Mouse (Mus musculus): ENCODE data around the gene Kbtbd2. TPM values are rescaled to one million over a fixed set of nuclear protein-coding genes. Genes with fewer than 3 reads are reported as not detected.
A peak's percentile ranks its signal among the peaks of the same experiment; 100 is the strongest.

Gene Kbtbd2
- 10 to 100 TPM; 15.7 to 24.7 (median 22.9) TPM for polyA plus RNA-seq (2017; shearing (Covaris generic))

GRCm38 (mm10) chr6:56797311-56798151 lies at the start of gene Kbtbd2:
Gene Kbtbd2, minus strand, starts transcription at chr6:56797813.
- ATAC-seq: peak; percentile 80

- no peak for ATAC-seq
Measured at GRCm38 (mm10) chr6:56844365-56844764, 46.8 kb upstream of the Kbtbd2 start.

GRCm38 (mm10) chr6:56843229-56843628 lies 45.6 kb upstream of the Kbtbd2 start:
- no peak for ATAC-seq

GRCm38 (mm10) chr6:56837621-56838020 lies 40.0 kb upstream of the Kbtbd2 start:
- ATAC-seq: no peak

GRCm38 (mm10) chr6:56837166-56837565 lies 39.6 kb upstream of the Kbtbd2 start:
- ATAC-seq: no peak

GRCm38 (mm10) chr6:56835532-56835931 lies 37.9 kb upstream of the Kbtbd2 start:
- ATAC-seq: no peak

GRCm38 (mm10) chr6:56834769-56835168 lies 37.2 kb upstream of the Kbtbd2 start:
- no peak for ATAC-seq

GRCm38 (mm10) chr6:56832830-56833229 lies 35.2 kb upstream of the Kbtbd2 start:
- ATAC-seq: no peak

GRCm38 (mm10) chr6:56832407-56832796 lies 34.8 kb upstream of the Kbtbd2 start:
- ATAC-seq: no peak

- no peak for ATAC-seq
Measured at GRCm38 (mm10) chr6:56831697-56832406, 34.2 kb upstream of the Kbtbd2 start, which contains the start of gene Fkbp9. Gene Fkbp9, plus strand, starts transcription at chr6:56832059.

GRCm38 (mm10) chr6:56825657-56826056 lies 28.0 kb upstream of the Kbtbd2 start:
- no peak for ATAC-seq

GRCm38 (mm10) chr6:56819124-56819487 lies 21.5 kb upstream of the Kbtbd2 start:
- ATAC-seq: no peak

- ATAC-seq: no peak
Measured at GRCm38 (mm10) chr6:56818436-56819123, 21.0 kb upstream of the Kbtbd2 start.

GRCm38 (mm10) chr6:56813332-56813731 lies 15.7 kb upstream of the Kbtbd2 start:
- ATAC-seq: no peak

GRCm38 (mm10) chr6:56808656-56809055 lies 11.0 kb upstream of the Kbtbd2 start:
- peak; percentile 97 for ATAC-seq

- no peak for ATAC-seq
Measured at GRCm38 (mm10) chr6:56806195-56806594, 8.6 kb upstream of the Kbtbd2 start.

GRCm38 (mm10) chr6:56805026-56805425 lies 7.4 kb upstream of the Kbtbd2 start:
- ATAC-seq: no peak

GRCm38 (mm10) chr6:56798152-56798465 lies 496 bp upstream of the Kbtbd2 start:
- peak; percentile 20 for ATAC-seq

GRCm38 (mm10) chr6:56796668-56797141 lies 908 bp downstream of the Kbtbd2 start:
- ATAC-seq: peak; percentile 44

GRCm38 (mm10) chr6:56796232-56796631 lies 1.4 kb downstream of the Kbtbd2 start:
- ATAC-seq: no peak

GRCm38 (mm10) chr6:56794834-56795233 lies 2.8 kb downstream of the Kbtbd2 start:
- ATAC-seq: no peak

GRCm38 (mm10) chr6:56789336-56789735 lies 8.3 kb downstream of the Kbtbd2 start:
- no peak for ATAC-seq

GRCm38 (mm10) chr6:56787668-56788067 lies 9.9 kb downstream of the Kbtbd2 start:
- no peak for ATAC-seq

All from inflammation-experienced regulatory T-cells, adult 6 months (primary cell).